Mouse (Mus musculus): ENCODE data around the gene Zfp385b.

Gene Zfp385b

DNA sequence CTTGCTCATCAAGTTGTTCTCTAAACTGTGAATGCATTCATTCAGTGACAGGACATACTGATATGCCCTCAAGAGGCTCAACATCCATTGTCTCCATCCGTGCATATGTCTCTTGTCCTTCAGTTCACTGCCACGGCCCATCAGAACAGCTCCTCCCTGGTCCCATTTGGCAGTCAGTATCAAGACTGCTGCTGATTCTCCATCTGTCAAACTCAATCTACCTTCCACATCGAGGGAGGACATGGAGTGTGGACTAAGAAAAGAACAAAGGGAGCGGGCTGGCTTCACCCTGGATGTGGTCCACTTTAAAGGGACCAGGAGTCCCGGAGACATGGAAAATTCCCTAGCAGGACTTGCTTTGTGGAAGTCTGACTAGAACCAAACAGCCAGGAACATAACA lies 22.2 kb downstream of the Zfp385b start:
- in situ Hi-C loops (cut with MboI; ENCODE audit: low pct_unique_long_range_greater_than_20kb in 1 of 2, low sequenced_read_pairs in 2 of 2, unreplicated experiment in 1 of 2), result no loop called here

DNA sequence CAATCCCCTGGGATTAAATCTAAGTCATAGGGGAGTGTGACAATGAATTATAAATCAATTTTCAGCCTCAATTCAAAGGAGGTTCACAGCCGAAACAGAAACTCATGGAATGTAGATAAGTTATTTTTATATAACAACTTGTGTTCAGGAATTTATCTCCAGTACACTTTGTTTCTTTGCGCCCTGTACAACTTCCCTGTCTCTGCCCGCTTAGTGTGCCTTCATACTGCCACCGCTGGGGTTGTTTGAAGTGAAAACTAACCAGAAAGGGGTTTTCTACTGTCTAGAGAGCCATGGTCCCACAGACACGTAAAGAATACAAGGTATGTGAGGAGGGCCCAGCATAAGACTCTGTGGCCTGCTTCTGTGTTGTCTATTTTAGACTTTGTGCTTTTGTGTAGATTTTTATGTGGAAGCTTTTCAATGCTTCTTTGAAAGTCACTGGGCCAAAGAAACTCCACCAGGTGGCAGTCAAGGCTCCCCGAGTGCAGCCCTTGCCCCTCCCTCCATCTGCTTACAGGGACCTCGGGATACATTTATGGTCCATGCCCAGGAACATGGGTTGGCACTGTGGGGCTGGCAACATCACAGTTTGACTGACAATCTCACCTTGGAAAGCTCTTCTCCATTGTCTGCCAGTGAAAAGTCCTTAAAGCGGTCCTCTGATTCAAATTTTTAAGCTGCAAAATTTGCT lies 23.4 kb downstream of the Zfp385b start:
- in situ Hi-C loops (cut with MboI; ENCODE audit: low pct_unique_long_range_greater_than_20kb in 1 of 2, low sequenced_read_pairs in 2 of 2, unreplicated experiment in 1 of 2), result no loop called here

DNA sequence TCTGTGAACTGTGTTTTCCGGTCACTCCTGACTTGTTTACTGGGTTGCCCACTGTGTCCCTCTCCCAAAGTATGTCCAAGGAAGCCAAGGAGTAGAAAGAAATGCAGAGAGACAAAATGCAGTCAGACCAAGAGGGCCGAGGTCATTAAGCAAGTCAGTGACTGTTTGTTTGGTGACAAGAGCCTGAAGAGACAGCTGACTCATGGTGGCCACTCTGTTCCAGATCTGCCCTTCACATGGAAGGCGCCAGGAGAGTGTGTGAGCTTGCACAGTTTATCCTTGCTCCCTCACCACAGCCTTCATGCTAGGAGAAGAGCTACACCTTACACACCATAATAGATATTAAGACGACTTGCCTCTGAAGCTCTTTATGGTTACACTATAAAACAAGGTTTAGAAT lies 28.6 kb downstream of the Zfp385b start:
- in situ Hi-C loops (cut with MboI; ENCODE audit: low pct_unique_long_range_greater_than_20kb in 1 of 2, low sequenced_read_pairs in 2 of 2, unreplicated experiment in 1 of 2), result no loop called here

DNA sequence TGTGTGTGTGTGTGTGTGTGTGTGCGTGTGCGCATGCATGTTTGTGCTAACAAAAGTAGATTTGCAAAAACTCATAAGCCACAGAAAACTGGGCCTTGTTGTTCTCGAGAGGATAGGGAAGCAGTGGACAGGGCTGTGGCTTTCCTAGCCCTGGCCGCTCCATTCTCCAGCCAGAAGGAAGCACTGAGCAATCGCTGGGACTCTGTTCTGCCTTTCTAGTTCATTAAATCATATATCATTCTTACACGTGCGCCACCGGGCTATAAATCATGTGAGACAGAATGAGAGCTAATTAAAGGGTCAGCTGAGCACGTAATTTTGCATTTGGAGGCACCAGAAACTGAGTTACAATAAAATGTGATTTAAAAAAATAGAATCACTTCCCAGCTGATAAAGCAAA lies 29.1 kb downstream of the Zfp385b start:
- in situ Hi-C loops (cut with MboI; ENCODE audit: low pct_unique_long_range_greater_than_20kb in 1 of 2, low sequenced_read_pairs in 2 of 2, unreplicated experiment in 1 of 2), result no loop called here

DNA sequence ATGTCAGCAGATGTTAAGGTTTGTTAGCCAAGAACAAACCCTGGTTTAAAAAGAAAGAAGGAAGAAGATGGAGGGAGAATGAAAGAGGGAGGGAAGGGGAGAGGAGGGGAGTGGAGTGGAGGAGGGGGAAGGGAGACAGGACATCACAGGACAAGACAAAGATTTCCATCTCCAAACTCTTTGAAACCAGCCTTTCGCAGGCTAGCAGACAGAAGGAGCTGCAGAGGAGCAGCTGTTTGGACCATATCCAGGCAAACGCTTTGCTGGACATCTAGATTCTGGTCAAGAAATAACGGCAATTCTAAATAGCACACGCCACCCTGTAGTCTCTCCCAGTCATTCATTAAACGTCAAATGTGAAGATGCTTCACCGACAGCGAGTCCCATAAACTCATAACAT lies 38.0 kb downstream of the Zfp385b start:
- in situ Hi-C loops (cut with MboI; ENCODE audit: low pct_unique_long_range_greater_than_20kb in 1 of 2, low sequenced_read_pairs in 2 of 2, unreplicated experiment in 1 of 2), result no loop called here

DNA sequence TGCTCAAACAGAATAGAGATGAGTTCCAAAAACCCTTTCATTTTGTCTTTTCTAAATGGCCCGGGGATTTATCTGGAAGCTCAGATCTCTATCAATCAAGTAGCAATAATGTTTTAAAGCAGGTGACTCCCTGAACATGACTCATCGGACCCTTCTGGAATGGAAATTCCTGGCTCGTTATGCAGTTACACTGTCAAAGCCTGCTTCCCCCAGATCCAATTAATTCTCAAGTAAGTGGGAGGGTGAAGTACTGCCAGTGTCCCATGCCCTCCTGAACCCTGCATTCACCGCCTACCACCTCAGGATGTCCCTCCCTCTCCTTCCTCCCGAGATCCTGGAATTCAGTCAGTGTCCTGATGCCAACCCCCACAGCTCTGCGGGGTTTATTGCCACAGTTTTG lies 41.7 kb downstream of the Zfp385b start:
- in situ Hi-C loops (cut with MboI; ENCODE audit: low pct_unique_long_range_greater_than_20kb in 1 of 2, low sequenced_read_pairs in 2 of 2, unreplicated experiment in 1 of 2), result no loop called here

DNA sequence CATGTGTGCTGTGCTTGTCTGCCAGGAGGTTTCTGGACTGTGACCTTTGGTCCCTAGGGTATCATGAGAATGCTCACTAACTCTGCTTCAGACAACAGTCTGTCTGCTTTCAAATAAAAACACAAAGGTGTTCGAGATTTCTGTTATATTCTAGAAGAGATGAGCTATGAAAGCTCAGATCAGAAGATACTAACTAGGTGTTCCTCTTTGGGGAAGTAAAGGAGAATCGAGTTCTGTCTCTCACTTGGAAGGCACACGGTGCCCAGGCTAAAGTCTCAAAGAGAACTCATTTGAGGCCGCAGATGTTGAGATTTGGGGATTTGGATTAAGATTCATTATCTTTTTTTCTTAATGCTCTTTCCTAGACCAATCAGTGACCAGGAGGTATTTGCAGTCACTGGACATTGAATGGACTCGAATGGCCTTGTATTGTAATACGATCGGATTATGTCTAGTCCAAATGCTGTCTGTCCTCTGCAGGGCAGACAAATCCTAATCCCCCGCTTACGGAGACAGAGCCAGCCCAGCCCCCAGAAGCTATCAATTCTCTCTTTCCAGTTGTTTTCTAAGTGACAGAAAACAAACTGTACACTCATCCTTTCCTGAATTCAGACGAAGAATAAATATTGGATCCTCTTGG lies 42.3 kb downstream of the Zfp385b start:
- in situ Hi-C loops (cut with MboI; ENCODE audit: low pct_unique_long_range_greater_than_20kb in 1 of 2, low sequenced_read_pairs in 2 of 2, unreplicated experiment in 1 of 2), result no loop called here

DNA sequence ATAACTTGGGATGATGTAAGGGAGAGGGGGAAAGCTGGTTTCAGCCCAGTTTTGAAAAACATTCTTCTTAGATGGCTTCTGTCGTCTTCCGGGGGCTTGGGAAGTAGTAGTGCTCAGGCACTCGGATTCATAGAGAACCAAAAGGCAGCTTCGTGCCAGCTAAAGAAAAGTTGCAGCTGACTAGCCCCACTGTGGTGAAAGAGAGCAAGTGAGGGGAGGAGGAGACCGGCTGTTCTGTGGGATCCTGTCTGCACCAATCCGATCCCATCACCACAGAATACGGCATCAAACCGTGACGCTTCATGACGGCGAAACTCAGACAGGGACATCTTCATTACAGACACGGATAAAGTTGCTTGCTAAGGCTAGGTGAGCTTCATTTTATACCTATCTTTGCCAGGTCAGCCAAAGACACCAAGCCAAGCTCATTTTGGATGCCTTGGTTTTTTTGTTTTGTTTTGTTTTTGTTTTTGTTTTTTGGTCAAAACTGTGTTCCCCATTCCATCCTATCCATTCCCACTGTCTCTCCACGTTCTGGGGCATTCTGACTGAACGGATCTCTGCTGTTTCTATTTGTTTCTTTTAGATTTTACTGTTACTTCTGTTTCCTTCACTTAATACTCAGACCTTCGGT lies 44.1 kb downstream of the Zfp385b start:
- in situ Hi-C loops (cut with MboI; ENCODE audit: low pct_unique_long_range_greater_than_20kb in 1 of 2, low sequenced_read_pairs in 2 of 2, unreplicated experiment in 1 of 2), result no loop called here

DNA sequence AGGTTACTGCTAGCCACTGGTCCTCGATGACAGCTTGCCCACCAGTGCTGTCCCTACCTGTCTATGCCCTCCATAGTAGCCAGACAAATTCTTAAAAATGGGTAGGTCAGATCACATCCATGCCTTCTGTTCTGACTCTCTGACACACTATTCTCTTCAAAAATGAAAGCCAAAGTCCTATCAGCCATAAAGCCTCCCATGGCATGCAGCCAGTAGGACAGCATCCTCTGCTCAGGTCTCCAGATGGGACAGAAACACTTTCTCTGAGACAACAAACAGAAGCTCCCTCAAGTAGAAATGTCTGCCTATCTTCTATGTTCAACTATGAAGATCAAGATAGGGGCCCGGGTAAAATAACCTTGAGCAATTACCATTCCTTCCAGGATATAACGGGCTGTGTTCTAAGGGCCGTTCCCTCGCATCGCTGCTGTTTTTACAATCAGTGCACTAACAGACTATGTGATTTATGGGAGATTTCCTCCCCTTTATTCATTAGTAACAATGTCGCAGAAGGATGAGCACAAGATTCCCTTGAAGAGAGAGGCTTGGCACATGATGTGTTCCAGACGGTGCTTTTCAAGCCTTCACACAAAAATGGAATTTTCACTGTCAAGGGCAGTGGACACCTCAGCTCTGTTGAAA lies 49.3 kb downstream of the Zfp385b start:
- in situ Hi-C loops (cut with MboI; ENCODE audit: low pct_unique_long_range_greater_than_20kb in 1 of 2, low sequenced_read_pairs in 2 of 2, unreplicated experiment in 1 of 2), result no loop called here

DNA sequence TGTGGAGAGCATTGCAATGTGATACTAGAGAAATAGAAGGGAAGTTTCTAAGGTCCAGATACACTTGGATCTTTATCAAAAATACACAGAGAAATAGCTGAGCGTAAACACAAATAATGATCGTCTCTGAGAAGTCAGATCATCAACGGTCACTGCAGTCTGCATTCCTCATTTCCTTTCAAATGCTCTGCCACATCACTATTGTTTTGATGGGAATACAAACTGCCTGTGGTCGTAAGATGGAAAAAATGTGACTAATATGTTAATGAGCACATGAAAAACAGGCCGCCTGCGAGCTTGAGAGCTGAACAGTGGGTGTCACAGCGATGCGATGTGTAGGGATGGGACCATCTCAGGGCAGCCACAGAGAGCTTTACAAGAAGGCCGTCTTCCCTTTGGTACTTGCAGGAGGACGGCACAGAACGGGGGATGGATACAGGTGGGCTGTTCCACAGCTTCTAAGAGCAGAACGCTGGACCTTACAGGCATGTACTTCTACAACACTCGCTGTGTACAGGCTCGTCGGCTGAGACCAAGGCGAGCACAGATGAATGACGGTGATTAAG lies 51.0 kb downstream of the Zfp385b start:
- in situ Hi-C loops (cut with MboI; ENCODE audit: low pct_unique_long_range_greater_than_20kb in 1 of 2, low sequenced_read_pairs in 2 of 2, unreplicated experiment in 1 of 2), result no loop called here

DNA sequence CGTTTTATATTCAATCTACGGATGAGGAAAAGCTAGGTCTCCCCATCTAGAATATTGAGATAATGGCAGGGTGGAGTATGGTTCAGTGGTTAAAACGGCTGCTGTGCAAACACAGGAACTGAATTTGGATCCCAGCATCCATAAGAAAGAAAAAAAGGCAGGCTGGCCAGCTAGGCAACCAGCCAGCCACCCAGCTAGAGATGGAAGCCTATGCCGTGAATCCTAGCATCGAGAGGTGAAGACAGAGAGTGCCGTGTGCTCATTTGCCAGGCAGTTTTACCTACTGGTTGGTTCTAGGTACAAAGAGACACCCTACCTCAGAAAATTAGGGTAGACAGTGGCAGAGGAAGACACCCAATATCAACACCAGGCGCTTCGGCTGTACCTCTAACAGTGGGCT lies 57.5 kb downstream of the Zfp385b start:
- in situ Hi-C loops (cut with MboI; ENCODE audit: low pct_unique_long_range_greater_than_20kb in 1 of 2, low sequenced_read_pairs in 2 of 2, unreplicated experiment in 1 of 2), result no loop called here

DNA sequence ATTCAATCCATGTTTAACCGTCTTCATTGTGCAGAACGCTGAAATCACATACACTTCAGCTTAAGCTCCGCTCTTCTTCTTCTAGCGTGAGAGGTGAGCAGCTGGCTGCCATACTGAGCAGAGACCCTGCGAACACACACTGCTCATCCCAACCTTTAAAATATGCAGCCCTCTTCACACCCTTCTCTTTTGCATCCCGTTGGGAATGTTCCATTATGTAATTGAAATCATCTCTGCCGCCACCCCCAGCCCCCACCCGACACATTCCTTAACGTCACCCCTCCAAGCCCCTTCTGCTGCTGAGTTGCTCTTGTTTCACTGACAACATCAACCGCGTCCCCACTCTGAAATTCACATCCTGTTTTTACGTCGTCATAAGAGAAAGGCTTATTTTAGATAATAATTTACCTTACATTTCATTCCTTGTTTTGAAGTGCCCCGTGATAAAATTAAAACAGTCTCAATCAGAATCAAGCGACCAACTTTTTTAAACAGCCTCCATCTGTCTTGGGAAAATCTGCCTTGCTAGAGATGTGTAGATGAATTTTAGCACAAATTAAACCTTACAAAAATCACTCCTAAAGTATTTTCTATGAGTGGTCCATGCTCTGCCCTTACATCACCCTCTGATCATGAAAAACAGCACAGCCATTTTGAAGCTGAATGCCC lies 60.9 kb downstream of the Zfp385b start:
- in situ Hi-C loops (cut with MboI; ENCODE audit: low pct_unique_long_range_greater_than_20kb in 1 of 2, low sequenced_read_pairs in 2 of 2, unreplicated experiment in 1 of 2), result no loop called here

DNA sequence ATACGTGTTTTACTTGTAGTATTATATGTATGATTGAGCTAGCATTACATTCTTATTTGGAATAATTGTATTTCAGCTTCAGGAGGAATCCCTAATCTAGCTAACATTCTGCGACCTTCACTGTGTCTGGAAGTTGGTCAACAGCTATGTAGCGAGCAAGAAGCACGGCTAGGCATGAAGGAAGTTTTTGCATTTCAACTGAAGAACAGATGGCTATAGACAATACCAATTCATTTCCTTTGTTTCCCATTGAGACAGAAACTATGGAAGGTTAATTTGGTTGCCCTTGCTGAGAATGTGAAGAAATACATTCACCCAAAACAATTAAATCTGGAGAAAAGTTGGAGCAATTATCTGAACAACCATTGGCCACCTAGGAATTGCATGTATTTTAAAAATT lies 66.9 kb downstream of the Zfp385b start:
- in situ Hi-C loops (cut with MboI; ENCODE audit: low pct_unique_long_range_greater_than_20kb in 1 of 2, low sequenced_read_pairs in 2 of 2, unreplicated experiment in 1 of 2), result no loop called here

DNA sequence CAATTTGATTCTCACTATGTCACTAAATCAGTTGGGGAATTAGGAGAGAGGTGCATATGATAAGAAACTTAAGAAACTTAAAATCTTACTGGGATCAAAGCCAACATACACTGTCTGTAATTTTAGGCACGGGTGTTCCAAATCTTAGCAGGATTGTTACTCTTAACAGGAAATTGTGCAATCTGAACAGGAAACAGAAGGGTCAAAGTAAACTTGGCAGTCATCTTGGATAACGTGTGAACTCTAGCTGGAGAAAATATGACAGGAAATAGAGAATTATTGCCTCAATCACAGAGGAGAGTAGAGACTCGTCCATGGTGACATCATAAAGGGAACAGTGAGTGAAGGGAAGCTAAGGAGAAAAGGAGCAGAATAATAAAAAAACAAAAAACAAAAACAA lies 69.8 kb downstream of the Zfp385b start:
- in situ Hi-C loops (cut with MboI; ENCODE audit: low pct_unique_long_range_greater_than_20kb in 1 of 2, low sequenced_read_pairs in 2 of 2, unreplicated experiment in 1 of 2), result no loop called here

DNA sequence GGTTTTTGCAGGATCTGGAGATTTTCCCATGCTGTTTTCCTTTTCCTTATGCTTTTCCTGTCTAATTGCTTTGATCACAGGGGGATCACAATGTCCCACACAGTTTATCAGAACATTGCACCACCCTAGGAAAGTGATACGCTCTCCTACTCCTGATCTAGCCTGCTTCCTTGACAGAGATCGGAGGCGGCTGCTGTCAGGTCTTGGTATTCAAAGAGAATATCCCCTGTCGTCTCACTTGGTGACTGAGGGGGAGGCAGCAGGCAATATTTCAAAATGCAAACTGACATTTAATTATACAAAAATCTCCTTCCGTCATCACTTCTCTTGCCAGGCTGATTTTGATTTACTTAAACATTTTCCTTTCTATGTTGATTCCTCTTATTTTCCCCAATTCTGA lies 73.0 kb downstream of the Zfp385b start:
- in situ Hi-C loops (cut with MboI; ENCODE audit: low pct_unique_long_range_greater_than_20kb in 1 of 2, low sequenced_read_pairs in 2 of 2, unreplicated experiment in 1 of 2), result no loop called here

DNA sequence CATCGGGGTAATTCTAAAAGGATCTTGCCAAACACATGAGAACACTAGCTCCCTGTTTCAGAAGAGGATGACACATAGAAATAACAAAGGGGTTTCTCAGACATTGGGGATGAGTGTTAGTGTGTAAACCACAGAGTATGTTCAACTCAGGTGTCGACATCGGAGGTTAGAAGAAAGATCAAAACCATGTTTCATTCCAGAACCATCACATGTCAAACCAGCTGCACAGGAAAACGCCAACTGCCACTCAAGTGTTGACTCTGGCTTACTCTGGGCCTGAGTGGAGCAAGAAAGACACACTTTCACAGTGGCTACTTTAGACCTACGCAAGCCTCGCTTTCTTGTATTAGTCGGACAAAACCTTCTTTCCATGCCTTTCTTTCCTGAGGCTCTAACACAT lies 74.2 kb downstream of the Zfp385b start:
- in situ Hi-C loops (cut with MboI; ENCODE audit: low pct_unique_long_range_greater_than_20kb in 1 of 2, low sequenced_read_pairs in 2 of 2, unreplicated experiment in 1 of 2), result no loop called here

DNA sequence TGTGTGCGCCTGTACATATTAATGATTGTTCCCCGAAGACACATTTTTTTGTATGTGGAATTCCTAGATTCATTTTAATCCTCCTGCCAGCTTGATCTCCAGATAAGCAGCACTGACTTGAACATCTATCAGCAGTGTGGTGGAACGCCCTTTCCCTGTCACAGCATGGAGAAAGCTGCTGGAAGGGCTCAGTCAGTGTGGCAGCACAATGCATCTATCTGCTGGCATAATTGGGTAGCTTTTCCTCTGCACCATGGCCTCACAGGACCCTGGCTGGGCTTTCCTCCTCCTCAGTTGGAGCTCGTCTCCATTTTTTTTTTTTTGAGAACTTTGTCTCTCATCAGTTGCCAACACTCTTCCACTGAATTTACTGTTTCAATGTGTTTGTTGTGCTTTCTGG lies 77.1 kb downstream of the Zfp385b start:
- in situ Hi-C loops (cut with MboI; ENCODE audit: low pct_unique_long_range_greater_than_20kb in 1 of 2, low sequenced_read_pairs in 2 of 2, unreplicated experiment in 1 of 2), result no loop called here

DNA sequence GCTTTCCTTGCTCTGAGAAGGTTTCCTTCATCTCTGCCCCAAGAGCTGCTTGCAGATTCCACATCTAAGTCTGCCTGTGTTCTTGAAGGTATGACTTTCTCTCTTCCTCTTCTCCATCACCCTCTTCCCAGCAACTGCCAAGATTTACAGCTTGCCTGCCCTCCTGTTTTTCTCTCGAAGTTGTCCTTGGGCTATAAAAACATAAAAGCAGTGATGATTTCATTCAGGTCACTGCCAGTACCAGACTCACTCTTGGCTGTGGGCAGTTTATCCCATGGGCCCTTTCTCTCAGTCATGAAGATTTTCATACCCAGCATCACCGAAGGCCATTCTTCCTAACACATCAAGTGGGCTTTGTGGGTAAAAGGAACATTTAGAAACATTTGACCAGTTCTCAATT lies 89.2 kb downstream of the Zfp385b start:
- in situ Hi-C loops (cut with MboI; ENCODE audit: low pct_unique_long_range_greater_than_20kb in 1 of 2, low sequenced_read_pairs in 2 of 2, unreplicated experiment in 1 of 2), result no loop called here

DNA sequence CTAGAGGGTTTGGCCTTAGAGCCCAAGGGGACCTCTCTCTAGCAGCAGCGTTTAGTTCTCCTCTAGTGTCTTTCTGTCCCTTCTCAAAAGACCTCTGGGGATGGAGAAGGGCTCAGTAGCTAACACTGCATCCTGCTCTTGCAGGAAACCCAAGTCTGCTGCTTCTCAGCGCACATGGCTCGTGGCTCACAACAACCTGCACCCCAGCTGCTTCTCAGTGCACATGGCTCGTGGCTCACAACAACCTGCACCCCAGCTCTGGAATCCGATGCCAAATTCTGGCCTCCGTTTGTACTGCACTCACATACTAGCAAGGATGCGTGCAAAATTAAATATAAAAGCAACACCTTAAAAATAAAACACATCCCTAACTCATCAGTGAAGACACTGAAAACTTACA lies 92.6 kb downstream of the Zfp385b start:
- in situ Hi-C loops (cut with MboI; ENCODE audit: low pct_unique_long_range_greater_than_20kb in 1 of 2, low sequenced_read_pairs in 2 of 2, unreplicated experiment in 1 of 2), result no loop called here
